Mouse (Mus musculus): ENCODE results near the gene Pnkd.

GRCm38 (mm10) chr1:74280591-74281325 is 4.0 kb upstream of the Pnkd start:
- TF ChIP-seq POLR2A (IDR thresholded peaks at IDR 0.05; ENCODE audit: borderline replicate concordance, control insufficient read depth, low read depth, low read length) (no peak), CTCF (IDR thresholded peaks at IDR 0.05; ENCODE audit: control insufficient read depth, insufficient read depth, low read length) (no peak)
